Mouse (Mus musculus): Measurements from ENCODE around the gene 4930516K23Rik. TPM values are rescaled to one million over a fixed set of nuclear protein-coding genes. Genes with fewer than 3 reads are reported as not detected.

4930516K23Rik gene
- polyA plus RNA-seq, 1 experiment from 2014 or later: not detected

GRCm38 (mm10) chr7:104026978-104027377 lies 34.3 kb downstream of the 4930516K23Rik start:
- Histone ChIP-seq H3K36me3 (ENCODE audit: control insufficient read depth, insufficient read depth) (no peaks in the 10 kb centered on the region), H3K9ac (replicated peaks; ENCODE audit: low read depth, low read length) (no peak overlapping the region), H3K4me3 (replicated peaks; ENCODE audit: low read length) (no peak overlapping the region), H3K27ac (ENCODE audit: low read length) (no peak overlapping the region), H3K27me3 (replicated peaks; ENCODE audit: control insufficient read depth, insufficient read depth, low read length) (no peaks in the 10 kb centered on the region), H3K9me3 (ENCODE audit: control insufficient read depth, low read length) (no peaks in the 10 kb centered on the region), H3K4me2 (ENCODE audit: low read length) (no peak overlapping the region), H3K4me1 (replicated peaks; ENCODE audit: control insufficient read depth, insufficient read depth, low read length) (no peaks in the 10 kb centered on the region)
- 84% methylated on average over 3 of the region's 3 CpGs for WGBS
- no peak for ATAC-seq

- Histone ChIP-seq H3K27me3 (replicated peaks; ENCODE audit: control insufficient read depth, insufficient read depth, low read length) (no peaks in the 10 kb centered on the region), H3K4me3 (replicated peaks; ENCODE audit: low read length) (no peak within 1 kb of the TSS), H3K4me1 (replicated peaks; ENCODE audit: control insufficient read depth, insufficient read depth, low read length) (no peaks in the 10 kb centered on the region), H3K9me3 (ENCODE audit: control insufficient read depth, low read length) (no peaks in the 10 kb centered on the region), H3K9ac (replicated peaks; ENCODE audit: low read depth, low read length) (no peak within 1 kb of the TSS), H3K4me2 (ENCODE audit: low read length) (no peak within 1 kb of the TSS), H3K36me3 (ENCODE audit: control insufficient read depth, insufficient read depth) (no peaks in the 10 kb centered on the region), H3K27ac (ENCODE audit: low read length) (no peak within 1 kb of the TSS)
- ATAC-seq: no peak
- 85% methylated on average over 6 of the region's 6 CpGs for WGBS
Observed at GRCm38 (mm10) chr7:104025473-104025872, 35.8 kb downstream of the 4930516K23Rik start, which contains the start of gene Olfr640. Olfr640 (minus strand) TSS chr7:104025573.

- no peak overlapping the region for H3K4me3 ChIP-seq (replicated peaks; ENCODE audit: low read length)
- H3K9me3 ChIP-seq (ENCODE audit: control insufficient read depth, low read length): no peaks in the 10 kb centered on the region
- H3K4me2 ChIP-seq (ENCODE audit: low read length): no peak overlapping the region
- no peaks in the 10 kb centered on the region for H3K27me3 ChIP-seq (replicated peaks; ENCODE audit: control insufficient read depth, insufficient read depth, low read length)
- no peaks in the 10 kb centered on the region for H3K36me3 ChIP-seq (ENCODE audit: control insufficient read depth, insufficient read depth)
- WGBS: 93% methylated on average over 6 of the region's 6 CpGs
- no peak for ATAC-seq
- H3K4me1 ChIP-seq (replicated peaks; ENCODE audit: control insufficient read depth, insufficient read depth, low read length): no peaks in the 10 kb centered on the region
- H3K9ac ChIP-seq (replicated peaks; ENCODE audit: low read depth, low read length): no peak overlapping the region
- H3K27ac ChIP-seq (ENCODE audit: low read length): no peak overlapping the region
Observed at GRCm38 (mm10) chr7:104021651-104022050, 39.6 kb downstream of the 4930516K23Rik start.

GRCm38 (mm10) chr7:104018953-104019352 lies 42.3 kb downstream of the 4930516K23Rik start:
- Histone ChIP-seq H3K4me1 (replicated peaks; ENCODE audit: control insufficient read depth, insufficient read depth, low read length) (no peaks in the 10 kb centered on the region), H3K4me3 (replicated peaks; ENCODE audit: low read length) (no peak overlapping the region), H3K9ac (replicated peaks; ENCODE audit: low read depth, low read length) (no peak overlapping the region), H3K36me3 (ENCODE audit: control insufficient read depth, insufficient read depth) (no peaks in the 10 kb centered on the region), H3K4me2 (ENCODE audit: low read length) (no peak overlapping the region), H3K9me3 (ENCODE audit: control insufficient read depth, low read length) (no peaks in the 10 kb centered on the region), H3K27me3 (replicated peaks; ENCODE audit: control insufficient read depth, insufficient read depth, low read length) (no peaks in the 10 kb centered on the region), H3K27ac (ENCODE audit: low read length) (no peak overlapping the region)
- WGBS: 71% methylated on average over 1 of the region's 1 CpGs
- ATAC-seq: no peak

GRCm38 (mm10) chr7:104017203-104017602 lies 44.0 kb downstream of the 4930516K23Rik start, which contains the start of gene Olfr639:
Olfr639 (minus strand) TSS chr7:104017303.
- no peak within 1 kb of the TSS for H3K4me2 ChIP-seq (ENCODE audit: low read length)
- H3K36me3 ChIP-seq (ENCODE audit: control insufficient read depth, insufficient read depth): no peaks in the 10 kb centered on the region
- no peak within 1 kb of the TSS for H3K27ac ChIP-seq (ENCODE audit: low read length)
- H3K9me3 ChIP-seq (ENCODE audit: control insufficient read depth, low read length): no peaks in the 10 kb centered on the region
- no peaks in the 10 kb centered on the region for H3K27me3 ChIP-seq (replicated peaks; ENCODE audit: control insufficient read depth, insufficient read depth, low read length)
- no peak within 1 kb of the TSS for H3K9ac ChIP-seq (replicated peaks; ENCODE audit: low read depth, low read length)
- no peak for ATAC-seq
- H3K4me1 ChIP-seq (replicated peaks; ENCODE audit: control insufficient read depth, insufficient read depth, low read length): no peaks in the 10 kb centered on the region
- no peak within 1 kb of the TSS for H3K4me3 ChIP-seq (replicated peaks; ENCODE audit: low read length)

Other genes starting within 250 kb of the 4930516K23Rik start
- 1,171 and 1,472 TPM in 2 replicates for gene Hbb-bt, start 247.4 kb downstream of the 4930516K23Rik start, polyA plus RNA-seq (2015; fragmentation: Nextera tagmentation; extraction: Ambion mirVana)
- gene Hbb-bs, start 233.3 kb downstream of the 4930516K23Rik start, polyA plus RNA-seq (2015; fragmentation: Nextera tagmentation; extraction: Ambion mirVana): 3,869 and 4,747 TPM in 2 replicates
- not detected in 2 replicates for gene Hbb-bh2, start 220.9 kb downstream of the 4930516K23Rik start, polyA plus RNA-seq (2015; fragmentation: Nextera tagmentation; extraction: Ambion mirVana)
- gene Hbb-bh1, start 218.3 kb downstream of the 4930516K23Rik start, polyA plus RNA-seq (2015; fragmentation: Nextera tagmentation; extraction: Ambion mirVana): 0.43 TPM in 1 of 2 replicates, not detected in the other
- gene Hbb-y, start 208.2 kb downstream of the 4930516K23Rik start, polyA plus RNA-seq (2015; fragmentation: Nextera tagmentation; extraction: Ambion mirVana): 24.4 and 25.7 TPM in 2 replicates
- gene Olfr66, start 175.2 kb downstream of the 4930516K23Rik start, polyA plus RNA-seq (2015; fragmentation: Nextera tagmentation; extraction: Ambion mirVana): not detected in 2 replicates
- not detected in 2 replicates for gene Olfr64, start 167.0 kb downstream of the 4930516K23Rik start, polyA plus RNA-seq (2015; fragmentation: Nextera tagmentation; extraction: Ambion mirVana)
- not detected in 2 replicates for gene Olfr65, start 158.0 kb downstream of the 4930516K23Rik start, polyA plus RNA-seq (2015; fragmentation: Nextera tagmentation; extraction: Ambion mirVana)
- gene Olfr631, start 132.6 kb downstream of the 4930516K23Rik start, polyA plus RNA-seq (2015; fragmentation: Nextera tagmentation; extraction: Ambion mirVana): not detected in 2 replicates
- not detected in 2 replicates for gene Olfr632, start 127.1 kb downstream of the 4930516K23Rik start, polyA plus RNA-seq (2015; fragmentation: Nextera tagmentation; extraction: Ambion mirVana)
- gene Olfr633, start 117.0 kb downstream of the 4930516K23Rik start, polyA plus RNA-seq (2015; fragmentation: Nextera tagmentation; extraction: Ambion mirVana): not detected in 2 replicates
- not detected in 2 replicates for gene Olfr635, start 90.3 kb downstream of the 4930516K23Rik start, polyA plus RNA-seq (2015; fragmentation: Nextera tagmentation; extraction: Ambion mirVana)
- not detected in 2 replicates for gene Olfr638, start 62.7 kb downstream of the 4930516K23Rik start, polyA plus RNA-seq (2015; fragmentation: Nextera tagmentation; extraction: Ambion mirVana)
- gene Olfr639, start 44.1 kb downstream of the 4930516K23Rik start, polyA plus RNA-seq (2015; fragmentation: Nextera tagmentation; extraction: Ambion mirVana): not detected in 2 replicates
- gene Olfr640, start 35.9 kb downstream of the 4930516K23Rik start, polyA plus RNA-seq (2015; fragmentation: Nextera tagmentation; extraction: Ambion mirVana): not detected in 2 replicates
- gene Olfr641, start 26.0 kb downstream of the 4930516K23Rik start, polyA plus RNA-seq (2015; fragmentation: Nextera tagmentation; extraction: Ambion mirVana): not detected in 2 replicates
- not detected in 2 replicates for gene Olfr642, start 8.8 kb downstream of the 4930516K23Rik start, polyA plus RNA-seq (2015; fragmentation: Nextera tagmentation; extraction: Ambion mirVana)
- not detected in 2 replicates for gene Olfr644, start 10.4 kb upstream of the 4930516K23Rik start, polyA plus RNA-seq (2015; fragmentation: Nextera tagmentation; extraction: Ambion mirVana)
- gene Olfr645, start 24.0 kb upstream of the 4930516K23Rik start, polyA plus RNA-seq (2015; fragmentation: Nextera tagmentation; extraction: Ambion mirVana): not detected in 2 replicates
- gene Olfr646, start 43.4 kb upstream of the 4930516K23Rik start, polyA plus RNA-seq (2015; fragmentation: Nextera tagmentation; extraction: Ambion mirVana): not detected in 2 replicates
- not detected in 2 replicates for gene Ubqln5, start 68.4 kb upstream of the 4930516K23Rik start, polyA plus RNA-seq (2015; fragmentation: Nextera tagmentation; extraction: Ambion mirVana)
- not detected in 2 replicates for gene Olfr643, start 76.0 kb upstream of the 4930516K23Rik start, polyA plus RNA-seq (2015; fragmentation: Nextera tagmentation; extraction: Ambion mirVana)
- 0.10 TPM in 1 of 2 replicates, not detected in the other for gene Ubqln3, start 81.8 kb upstream of the 4930516K23Rik start, polyA plus RNA-seq (2015; fragmentation: Nextera tagmentation; extraction: Ambion mirVana)
- gene Ubqlnl, start 89.1 kb upstream of the 4930516K23Rik start, polyA plus RNA-seq (2015; fragmentation: Nextera tagmentation; extraction: Ambion mirVana): not detected in 2 replicates
- gene Olfm5, start 103.4 kb upstream of the 4930516K23Rik start, polyA plus RNA-seq (2015; fragmentation: Nextera tagmentation; extraction: Ambion mirVana): 2.1 TPM in 1 of 2 replicates, not detected in the other
- 0.45 and 0.81 TPM in 2 replicates for gene Olfr648, start 121.9 kb upstream of the 4930516K23Rik start, polyA plus RNA-seq (2015; fragmentation: Nextera tagmentation; extraction: Ambion mirVana)
- gene Olfr649, start 134.5 kb upstream of the 4930516K23Rik start, polyA plus RNA-seq (2015; fragmentation: Nextera tagmentation; extraction: Ambion mirVana): not detected in 2 replicates
- 0.31 and 0.61 TPM in 2 replicates for gene Trim6, start 157.3 kb upstream of the 4930516K23Rik start, polyA plus RNA-seq (2015; fragmentation: Nextera tagmentation; extraction: Ambion mirVana)
- 0.54 and 0.67 TPM in 2 replicates for gene Trim34a, start 183.0 kb upstream of the 4930516K23Rik start, polyA plus RNA-seq (2015; fragmentation: Nextera tagmentation; extraction: Ambion mirVana)
- 0.23 TPM in 1 of 2 replicates, not detected in the other for gene Trim5, start 226.6 kb upstream of the 4930516K23Rik start, polyA plus RNA-seq (2015; fragmentation: Nextera tagmentation; extraction: Ambion mirVana)

Data from forebrain, embryonic 16.5 days (tissue).